Mouse (Mus musculus) adrenal gland, postnatal 14 days (tissue): Measurements from ENCODE around the gene Eif6. TPM values are rescaled to one million over a fixed set of nuclear protein-coding genes. Genes with fewer than 3 reads are reported as not detected.
"Not testable (repeated sequence)": the region's sequence is repeated elsewhere in the genome, so short reads cannot be mapped to it uniquely, and the experiment has no call there.

ENCODE experiments used
- DNase-seq: peaks from one replicate; pipeline ENCODE4 v3.0.0; 2021; ENCODE audit warnings: mixed read lengths
- long read RNA-seq, 2 experiments: library from polyadenylated mRNA; stranded (forward); transcript quantifications; one replicate each; pipeline ENCODE4 v2.0.0; 2021
- total RNA-seq: library from RNA; stranded (reverse); gene quantifications from 2 replicates; pipeline ENCODE4 v1.2.3, GENCODE M21; 2021

Eif6 gene
- total RNA-seq = 113 and 133 TPM in 2 replicates
- long read RNA-seq, experiment 1, transcript Eif6-201 (6 exons, 1,500 nt) = major isoform, 222 of 240 reads
- long read RNA-seq, experiment 1, partial matches to known transcripts = 6 of 240 reads
- long read RNA-seq, experiment 1, other reads (novel, unspliced or antisense) = 10 of 240 reads
- long read RNA-seq, experiment 2, transcript Eif6-201 (6 exons, 1,500 nt) = major isoform, 146 of 161 reads
- long read RNA-seq, experiment 2, partial matches to known transcripts = 7 of 161 reads
- long read RNA-seq, experiment 2, other reads (novel, unspliced or antisense) = 6 of 161 reads

DNA sequence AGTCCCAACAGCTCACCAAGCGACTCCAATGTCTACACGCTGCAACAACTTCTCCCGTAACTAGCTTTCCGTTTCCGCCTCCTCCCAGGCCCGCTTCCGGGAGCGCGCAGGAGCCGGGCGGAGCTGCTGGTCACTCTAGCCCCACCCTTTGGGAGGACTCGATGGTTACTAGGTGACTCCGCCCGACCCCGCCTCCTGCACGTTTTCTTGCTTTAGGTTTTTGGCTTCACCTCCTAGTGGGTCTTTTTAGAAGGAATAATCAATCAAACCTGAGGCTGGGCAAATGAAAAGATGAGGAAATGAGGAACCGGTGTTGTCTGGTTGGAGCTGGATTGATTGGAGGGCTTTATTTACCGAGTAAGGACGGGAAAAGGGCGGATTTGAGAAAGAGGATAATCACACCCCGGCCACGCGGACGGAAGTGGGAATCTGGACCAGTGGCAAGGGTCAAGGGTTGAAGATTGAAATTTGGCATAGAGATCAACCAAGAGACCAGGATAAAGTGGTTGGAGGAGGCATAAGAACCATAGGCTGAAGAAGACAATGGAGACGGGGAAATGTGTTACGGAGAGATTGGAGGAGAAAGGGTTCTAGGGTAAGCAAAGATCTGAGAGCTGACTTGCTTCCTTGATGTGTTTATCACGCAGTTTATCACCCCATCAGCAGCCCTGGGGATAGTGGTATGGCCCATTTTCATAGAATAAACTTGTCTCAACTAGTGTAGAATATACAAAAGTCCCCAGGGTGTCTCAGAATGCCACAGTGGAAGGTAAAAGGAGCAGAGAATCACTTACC lies at the start of gene Eif6:
Eif6 (minus strand) TSS at position 296 of the 795 bp plus-strand sequence.
- peak; percentile 94 for DNase-seq

DNA sequence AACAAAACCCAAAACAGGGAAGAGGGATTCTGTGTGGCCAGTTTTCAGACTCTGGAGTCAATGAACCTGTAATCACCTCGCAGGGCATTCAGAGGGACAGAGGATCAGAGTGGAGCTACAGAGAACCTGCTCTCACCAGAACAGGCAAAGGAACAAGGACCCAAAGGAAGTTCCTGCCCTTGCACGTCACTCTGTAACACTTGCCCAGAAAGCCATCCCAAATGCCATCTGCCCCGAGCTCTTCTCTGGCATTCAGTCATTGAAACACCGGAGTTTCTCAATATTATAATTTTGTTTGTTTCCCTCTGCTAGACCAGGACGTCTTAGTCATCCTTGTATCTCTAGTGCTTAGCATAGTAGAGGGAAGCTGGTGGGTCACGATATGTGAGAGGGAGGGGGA lies 46.9 kb upstream of the Eif6 start:
- no peak for DNase-seq

DNA sequence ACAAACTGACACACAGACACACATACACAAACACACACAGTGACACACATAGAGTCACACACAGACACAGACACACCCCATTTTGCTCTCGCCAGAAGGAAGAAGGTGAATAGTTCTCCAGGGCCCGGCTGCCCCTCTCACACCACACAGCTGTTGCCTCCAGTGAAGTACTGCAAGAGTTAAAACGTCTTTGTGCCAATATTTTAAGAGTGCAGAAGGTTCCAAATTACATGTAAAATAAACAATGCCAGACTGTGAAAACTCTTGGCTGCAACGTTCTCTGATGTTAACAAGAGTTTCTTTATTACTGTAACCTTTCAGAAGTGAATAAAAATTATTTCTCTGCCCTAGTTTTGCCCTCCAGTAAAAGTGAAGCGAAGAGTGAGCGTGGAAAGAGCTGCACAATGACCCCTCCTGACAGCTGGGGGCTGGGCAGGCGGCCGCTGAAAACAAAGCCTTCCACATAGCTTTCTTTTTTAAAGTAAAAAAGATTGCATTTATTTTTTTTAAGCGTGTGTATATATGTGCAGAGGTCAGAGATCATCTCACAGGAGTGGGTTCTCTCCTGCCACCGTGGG lies 46.3 kb upstream of the Eif6 start:
- DNase-seq = no peak

DNA sequence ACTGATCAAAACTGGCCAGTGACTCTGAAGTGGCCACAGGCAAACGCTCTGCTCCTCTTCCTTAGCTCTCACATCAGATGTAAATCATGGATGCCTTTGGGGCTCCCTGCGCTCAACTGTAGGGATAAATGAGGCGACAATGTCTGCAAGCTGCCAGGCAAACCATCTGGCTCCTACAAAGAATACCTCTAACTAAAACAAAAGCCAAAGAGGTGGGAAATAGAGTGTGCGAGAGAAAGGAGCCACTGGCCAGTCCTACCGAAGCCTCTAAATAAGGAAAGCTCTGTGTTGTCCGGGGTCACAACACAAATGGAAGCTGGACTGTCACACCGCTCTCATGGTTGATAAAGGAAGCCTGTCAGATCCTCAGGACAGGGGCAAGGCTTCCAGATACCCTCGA lies 45.8 kb upstream of the Eif6 start:
- no peak for DNase-seq

DNA sequence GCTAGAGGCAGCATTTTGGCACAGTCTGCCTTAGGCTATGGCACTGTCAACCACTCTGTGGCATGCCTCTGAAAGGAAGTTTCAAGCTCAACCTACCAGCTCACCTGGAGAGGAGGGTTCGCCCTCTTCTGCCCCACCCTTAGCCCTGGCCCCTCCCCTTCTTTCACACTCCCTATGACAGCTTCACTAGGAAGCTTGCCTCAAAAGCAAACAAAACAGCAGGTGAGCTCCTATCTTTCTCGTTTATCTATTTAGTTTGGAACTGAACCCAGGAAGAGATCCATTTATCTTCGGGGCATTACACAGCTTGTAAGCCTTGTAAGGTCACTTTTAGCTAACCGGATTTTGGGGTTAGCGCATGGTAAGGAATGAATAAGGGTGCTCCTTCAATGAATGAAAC lies 43.0 kb upstream of the Eif6 start:
- no peak for DNase-seq

DNA sequence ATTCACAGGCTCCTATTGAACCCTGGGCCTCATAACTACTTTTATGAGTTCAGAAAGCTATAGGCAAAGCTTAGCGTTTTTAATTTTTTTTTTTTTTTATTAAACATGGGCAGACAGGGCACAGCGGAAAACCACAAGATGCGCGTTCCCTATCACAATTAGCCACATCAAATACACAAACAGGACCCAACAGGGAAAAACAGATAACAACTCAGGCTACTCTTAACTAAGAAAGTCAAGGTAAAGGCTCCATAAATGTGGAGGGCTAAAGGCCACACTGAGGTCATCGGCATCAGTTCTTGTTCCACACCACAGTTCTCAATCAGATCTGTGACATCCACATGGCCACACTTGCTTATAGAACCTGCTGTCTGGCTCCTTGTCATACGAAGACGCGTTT lies 41.6 kb upstream of the Eif6 start:
- DNase-seq = no peak

DNA sequence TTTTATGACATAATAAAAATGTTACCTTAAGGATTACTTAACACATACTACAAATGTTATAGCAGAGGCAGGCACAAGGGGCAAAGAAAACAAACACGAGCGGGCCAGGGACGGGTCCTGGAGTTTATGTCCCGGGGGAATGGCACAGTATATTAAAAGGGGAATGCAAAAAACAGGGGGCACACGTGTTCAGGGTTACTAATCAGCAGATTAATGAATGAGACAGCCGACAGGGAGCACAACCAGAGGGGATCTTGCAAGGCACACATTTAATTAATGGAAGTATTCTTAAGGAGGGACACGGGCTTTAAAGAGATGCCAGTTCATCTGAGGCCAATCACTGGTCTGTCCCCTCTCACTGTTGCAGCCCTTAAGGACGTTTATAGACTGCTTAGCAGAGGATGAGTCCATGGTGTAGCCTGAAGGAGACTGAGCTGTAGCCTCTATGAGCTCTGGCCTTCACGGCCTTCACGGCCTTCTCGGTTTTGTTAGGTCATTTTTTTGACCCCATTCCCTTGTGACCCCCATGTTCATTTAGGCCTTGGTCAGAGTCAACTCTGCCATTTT lies 36.7 kb upstream of the Eif6 start:
- DNase-seq = no peak

DNA sequence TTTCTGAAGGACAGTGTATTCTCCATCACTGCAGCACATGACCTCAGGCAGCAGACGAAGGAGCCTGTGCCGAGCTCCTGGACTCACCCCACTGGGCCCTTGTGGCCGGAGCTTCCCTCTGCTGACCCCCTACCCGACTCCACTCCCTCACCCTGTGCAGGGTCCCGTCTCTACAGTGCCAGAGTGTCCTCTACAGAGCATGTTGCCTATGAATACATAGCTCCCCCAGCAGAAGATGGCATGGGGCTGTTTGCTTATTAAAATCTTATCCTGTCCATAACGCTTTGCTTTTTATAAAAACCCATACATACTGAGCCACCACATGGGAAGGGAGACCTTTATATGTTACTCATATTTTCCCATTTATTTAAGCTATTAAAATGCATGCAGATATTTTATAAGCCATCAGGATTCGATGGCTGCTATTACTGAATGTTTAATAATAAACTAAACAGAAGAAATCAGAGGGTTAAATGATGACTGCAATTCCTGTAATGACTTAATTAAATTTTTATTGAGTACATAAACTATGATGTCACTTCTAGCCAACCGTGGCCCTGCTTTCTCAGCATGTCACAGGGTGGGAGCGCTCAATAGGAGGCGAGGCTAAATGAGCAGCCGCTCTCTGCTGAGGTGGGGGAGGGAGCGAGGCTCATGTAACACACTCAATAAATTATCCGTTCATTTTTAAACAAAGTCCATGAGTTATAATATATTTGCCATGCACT lies 36.0 kb upstream of the Eif6 start:
- DNase-seq = no peak

DNA sequence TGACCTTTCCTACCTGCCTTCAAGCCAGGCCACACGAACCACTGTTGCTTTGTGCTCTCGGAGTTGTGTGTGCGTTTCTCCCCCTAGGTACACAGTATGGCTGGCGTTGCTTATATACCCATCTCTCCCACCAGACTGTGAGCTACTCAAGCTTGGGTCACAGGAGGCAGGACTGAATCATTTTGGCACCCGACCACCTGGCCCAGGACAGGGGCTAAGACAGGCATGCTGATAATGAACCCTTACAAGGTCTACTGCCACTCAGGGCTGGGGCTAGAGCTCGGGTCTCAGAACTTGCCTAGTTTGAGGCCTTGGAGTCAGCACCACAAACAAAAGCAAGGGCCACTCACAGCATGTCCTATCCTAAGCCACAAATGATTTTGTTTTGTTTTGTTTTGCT lies 34.9 kb upstream of the Eif6 start:
- DNase-seq = peak; percentile 77

DNA sequence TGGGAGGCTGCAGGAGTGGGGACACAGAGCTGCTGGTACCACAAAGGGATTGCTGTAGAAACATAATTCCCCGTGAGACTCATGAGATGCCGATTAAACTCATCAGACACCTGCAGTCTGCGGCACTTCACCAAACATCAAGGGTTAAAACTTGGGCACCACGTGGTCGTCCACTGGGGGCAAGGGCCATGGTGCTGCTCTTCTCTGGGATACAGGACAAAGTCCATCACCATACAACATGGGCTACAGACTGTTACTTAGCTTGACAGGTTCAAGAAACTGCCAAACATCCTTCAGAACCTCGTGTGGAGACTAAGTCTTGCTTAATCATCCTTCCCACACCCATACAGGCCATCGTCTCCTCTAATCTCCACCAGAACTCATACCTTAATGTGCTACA lies 33.4 kb upstream of the Eif6 start:
- DNase-seq = no peak

DNA sequence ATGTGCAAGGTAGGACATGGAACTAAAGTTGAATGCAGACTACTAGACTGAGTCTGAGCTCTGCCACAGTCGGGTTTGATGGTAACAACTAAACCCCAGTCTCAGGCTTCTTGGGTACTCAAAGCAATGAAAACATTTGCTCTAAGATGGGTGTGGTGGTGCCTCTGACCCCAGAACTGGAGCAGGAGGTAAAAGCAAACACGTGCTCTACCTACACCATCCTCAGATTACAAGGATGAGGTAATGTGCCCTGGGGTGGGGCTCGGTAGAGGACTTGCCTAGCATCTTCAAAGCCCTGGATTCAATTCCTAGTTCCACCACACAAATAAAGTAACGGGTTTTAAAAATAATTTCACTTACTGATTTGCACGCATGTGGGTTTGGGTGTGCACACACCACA lies 25.8 kb upstream of the Eif6 start:
- no peak for DNase-seq

DNA sequence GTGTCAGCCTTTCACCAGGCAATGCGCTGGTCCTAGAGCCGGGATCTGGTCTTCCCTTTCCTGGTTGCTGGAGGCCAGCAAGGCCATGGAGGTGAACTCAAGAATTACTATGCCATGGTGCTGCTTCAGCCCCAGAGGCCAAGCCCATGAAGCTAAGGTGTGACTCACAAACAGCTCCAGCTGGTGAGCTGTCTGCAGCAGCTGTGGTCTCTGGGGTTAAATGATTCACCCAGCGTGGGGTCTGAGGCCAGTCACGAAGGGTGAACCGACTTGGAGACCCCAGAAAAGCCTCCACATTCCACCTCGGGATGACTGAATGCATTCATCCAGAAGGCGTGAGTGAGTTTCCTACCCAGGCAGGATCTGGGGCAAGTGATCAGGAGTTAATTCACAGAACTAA lies 23.4 kb upstream of the Eif6 start:
- no peak for DNase-seq

DNA sequence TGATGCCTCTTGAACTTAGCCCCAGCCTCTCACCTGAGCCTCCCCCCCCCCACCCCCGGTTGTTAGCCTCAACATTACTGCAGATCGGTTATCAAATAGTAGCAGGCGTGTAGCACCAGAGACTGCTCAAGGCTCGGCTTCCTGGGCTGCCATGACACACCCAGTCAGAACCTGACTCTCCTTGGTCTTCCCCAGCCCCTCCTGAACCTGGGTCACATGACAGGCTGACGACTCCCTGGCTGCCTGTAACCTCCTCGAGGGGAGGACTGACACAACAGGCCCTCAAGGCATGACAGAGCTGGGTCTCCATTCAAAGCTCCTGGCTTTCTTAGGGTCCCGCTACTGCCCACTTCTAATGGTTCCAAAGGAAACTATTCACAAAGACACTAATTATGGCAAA lies 22.7 kb upstream of the Eif6 start:
- no peak for DNase-seq

DNA sequence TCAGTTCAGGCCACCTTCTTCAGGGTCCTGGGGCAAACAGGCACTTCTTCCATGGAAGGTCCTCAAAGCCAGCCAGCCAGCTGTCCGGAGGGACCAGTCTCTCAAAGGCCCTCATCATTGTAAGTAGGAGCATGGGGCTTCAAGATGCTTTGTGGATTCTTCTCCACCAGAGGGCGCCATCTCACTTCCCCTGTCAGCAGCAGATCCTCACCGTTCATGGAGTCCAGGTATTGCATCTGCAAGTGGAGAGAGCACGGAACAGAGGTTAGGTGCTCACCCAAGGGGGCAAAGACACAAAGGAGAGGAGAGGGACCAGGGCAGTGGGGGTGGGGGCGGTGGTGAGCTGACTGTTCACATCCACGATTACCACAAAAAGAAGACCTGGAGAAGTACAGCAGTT lies 21.6 kb upstream of the Eif6 start:
- peak; percentile 90 for DNase-seq

DNA sequence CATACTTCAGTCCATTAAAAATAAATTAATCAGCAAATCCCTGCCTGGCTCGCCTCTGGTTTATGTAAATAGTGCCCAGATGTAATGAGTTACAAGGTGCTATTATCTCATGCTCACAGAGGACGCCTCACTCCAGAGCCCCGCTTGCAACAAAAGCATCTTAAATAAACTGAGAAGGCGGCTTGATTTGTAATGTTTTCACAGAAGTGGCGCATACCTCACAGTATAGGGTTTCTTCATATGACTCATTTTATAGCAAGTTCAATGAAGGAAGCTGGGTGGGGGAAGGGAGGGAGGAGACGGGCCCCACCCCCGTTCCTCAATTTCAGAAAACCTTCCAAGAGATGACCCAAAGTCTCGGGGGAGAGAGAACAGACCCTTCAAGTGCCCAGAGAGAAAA lies 20.2 kb upstream of the Eif6 start:
- DNase-seq = no peak

DNA sequence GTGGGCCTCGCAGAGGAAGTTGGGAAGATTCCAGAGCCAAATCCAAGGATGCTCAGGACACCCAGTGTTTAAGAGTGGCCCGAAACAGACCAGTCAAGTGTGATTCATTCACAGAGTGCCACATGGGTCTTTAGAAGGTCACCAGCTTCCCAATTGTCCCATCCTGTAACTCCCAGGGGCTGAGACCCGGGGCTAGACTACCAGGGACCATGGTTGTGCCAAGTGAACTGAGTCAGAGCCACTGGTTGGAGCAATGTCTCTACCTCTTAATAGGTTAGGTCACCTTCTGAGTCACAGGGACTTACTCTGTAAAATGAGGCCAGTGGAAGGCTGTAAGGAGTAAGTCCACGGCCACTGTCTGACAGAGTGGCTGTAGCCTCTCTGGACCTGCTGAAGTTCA lies 12.2 kb upstream of the Eif6 start:
- no peak for DNase-seq

DNA sequence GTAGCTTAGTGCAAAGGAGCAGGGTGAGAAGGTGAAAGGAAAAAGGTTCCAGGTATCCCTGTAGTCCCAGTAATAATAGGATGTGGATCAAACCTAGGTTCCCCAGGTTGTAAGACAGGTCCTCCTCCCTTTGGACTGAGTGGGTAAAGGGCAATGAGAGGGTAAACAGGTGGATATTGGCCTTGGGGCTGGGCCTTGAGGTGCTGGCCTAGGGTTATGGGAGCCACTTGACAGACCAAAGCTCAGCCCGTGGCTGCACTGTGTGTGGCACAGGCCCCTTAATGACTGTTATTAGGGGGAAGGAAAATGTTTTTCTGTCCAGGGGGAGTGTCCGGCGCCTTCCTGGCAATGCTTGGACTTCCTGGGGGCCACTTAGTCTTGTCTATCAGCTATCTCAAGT lies 11.2 kb upstream of the Eif6 start:
- DNase-seq = no peak

DNA sequence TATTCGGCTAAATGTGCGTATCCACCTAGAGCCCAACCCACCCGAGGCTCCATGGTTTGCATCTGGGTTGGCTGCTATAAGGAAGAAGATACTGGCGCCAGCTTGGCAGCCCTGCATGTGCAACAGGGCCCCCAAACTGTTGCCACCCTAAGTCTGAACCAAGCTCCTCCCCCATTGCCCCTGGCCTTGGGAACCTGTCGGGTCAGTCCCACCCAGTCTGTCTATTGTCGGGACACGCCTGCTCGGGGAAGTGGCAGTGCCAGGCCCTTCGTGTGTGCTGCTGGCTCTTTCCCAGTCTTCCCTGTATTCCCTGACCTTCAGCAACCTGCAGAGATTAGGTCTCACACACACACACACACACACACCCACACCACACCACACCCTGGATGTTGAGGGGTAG lies 8.0 kb upstream of the Eif6 start, which contains the start of gene Fam83c:
Fam83c (minus strand) TSS at position 123 of the 400 bp plus-strand sequence.
- no peak for DNase-seq

DNA sequence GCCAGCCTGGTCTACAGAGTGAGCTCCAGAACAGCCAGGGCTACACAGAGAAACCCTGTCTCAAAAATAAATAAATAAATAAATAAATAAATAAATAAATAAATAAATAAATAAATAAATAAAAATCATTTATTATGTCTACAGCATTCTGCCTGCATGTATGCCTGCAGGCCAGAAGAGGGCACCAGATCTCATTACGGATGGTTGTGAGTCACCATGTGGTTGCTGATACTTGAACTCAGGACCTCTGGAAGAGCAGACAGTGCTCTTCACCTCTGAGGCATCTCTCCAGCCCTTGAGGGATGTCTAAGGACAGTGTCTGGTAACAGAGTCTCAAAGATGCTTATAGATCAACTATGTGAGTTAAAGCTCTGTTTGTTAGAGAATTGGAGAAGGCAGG lies 5.4 kb upstream of the Eif6 start:
- not testable (repeated sequence) for DNase-seq

DNA sequence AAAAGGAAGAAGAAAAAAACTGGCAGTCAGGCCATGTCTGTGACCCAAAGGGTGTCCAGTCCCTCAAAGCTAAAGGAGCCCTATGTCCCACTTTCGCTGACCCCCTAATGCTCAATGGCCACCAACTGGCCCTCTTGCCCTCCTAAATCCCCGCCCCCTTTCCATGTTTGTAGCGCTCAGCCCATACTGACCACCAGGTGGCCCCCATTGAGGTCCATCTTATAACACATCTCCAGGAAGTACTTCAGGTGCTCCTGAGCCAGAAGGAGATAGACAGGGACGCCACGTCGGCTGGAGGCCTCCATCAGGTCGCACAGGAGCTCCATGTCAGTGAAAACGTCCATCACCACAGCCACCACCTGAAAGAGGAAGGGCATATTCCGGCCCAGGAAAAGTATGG lies 4.6 kb upstream of the Eif6 start:
- no peak for DNase-seq

DNA sequence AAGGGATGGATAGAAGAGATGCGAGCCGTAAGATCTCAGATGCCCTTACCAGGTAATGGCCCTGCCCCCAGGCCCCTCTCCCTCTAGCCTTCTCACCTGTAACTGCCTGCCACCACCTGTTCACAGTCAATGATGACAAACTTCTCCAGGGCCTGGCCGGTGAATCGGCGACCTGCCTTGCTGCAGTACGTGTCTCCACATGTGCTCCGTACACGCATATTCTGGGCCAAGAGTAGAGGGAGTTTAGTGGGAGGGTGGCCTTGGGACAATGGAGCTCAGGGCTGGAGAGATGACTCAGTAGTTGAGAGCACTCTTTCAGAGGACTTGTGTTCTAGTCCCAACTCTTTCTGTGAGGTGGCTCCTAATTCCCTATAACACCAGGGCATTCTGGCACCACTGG lies 4.1 kb upstream of the Eif6 start:
- peak; percentile 36 for DNase-seq

DNA sequence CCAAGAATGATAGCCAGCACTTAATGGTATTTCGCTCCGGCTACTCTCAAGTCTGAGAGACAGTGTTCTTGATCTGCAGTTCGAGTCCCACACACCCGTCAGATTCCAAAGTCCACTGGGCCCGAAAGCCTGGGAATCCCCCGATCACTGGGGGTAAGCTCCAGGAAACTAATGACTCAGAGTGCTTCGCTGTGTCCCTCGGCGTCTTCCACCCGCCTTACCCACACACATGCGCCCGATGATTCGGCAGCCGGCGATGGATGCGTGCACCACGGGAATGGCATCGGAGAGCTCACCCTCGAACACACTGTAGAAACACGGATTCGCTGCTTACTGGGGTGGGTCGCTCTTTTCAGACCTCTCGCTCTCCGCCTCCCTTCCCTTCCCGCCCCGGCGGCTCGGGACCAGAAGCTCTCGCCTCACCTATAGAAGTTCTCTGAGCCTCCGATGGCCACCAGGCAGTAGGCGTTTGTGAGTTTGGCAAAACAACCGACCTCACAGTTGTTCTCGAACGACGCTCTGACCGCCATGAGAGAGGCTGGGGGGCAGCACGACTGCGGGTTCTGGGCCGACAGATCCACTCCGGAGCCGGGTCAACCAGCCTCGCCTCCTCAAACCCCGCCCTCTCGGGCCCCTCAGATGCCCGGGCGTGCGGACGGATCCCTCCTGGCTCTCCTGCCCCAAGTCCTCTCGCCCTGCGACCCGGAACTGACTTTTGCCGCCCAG lies 658 bp downstream of the Eif6 start:
- peak; percentile 68 for DNase-seq
